Mouse (Mus musculus) ES-Bruce4 (cell line): ENCODE measurements around the gene Dscaml1.

Source experiments
- CTCF ChIP-seq: IDR thresholded peaks from one replicate; pipeline ENCODE4 v1.8.1; 2011; ENCODE audit warnings: low read depth, low read length
- POLR2A ChIP-seq: IDR thresholded peaks from one replicate; pipeline ENCODE4 v1.8.1; 2011; ENCODE audit warnings: low read length; ENCODE audit not compliant: insufficient read depth

DNA sequence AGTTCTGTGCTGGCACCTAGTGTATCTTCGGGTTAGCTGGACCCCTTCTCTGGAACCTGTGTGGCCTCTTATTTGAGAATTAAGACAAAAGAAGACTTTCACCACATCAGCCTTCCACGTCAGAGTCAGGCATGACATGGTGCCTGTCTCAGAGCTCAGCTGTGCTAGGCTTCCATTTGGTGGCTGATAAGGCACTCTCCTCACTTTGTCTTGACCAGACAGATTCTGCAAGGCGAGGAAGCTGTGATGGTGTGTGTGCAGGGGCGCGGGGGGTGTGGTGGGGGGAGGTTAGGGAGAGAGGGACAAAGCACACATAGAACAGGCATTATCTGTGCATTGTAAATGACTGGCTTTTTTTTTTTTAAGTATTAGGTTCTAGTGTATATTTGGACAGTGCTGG is 3.0 kb downstream of the Dscaml1 start:
- TF ChIP-seq CTCF, result no peak
- no peak for TF ChIP-seq POLR2A
